ENCODE assay signal across 9 mouse cellular contexts in genomic region chr6:113911094-113911493, GRCm38 (mm10).
DNase-seq lines count a peak whose midpoint lies in the region; ATAC-seq and TF ChIP-seq lines count a peak whose summit lies in the region.
"Had no signal": no experiment of that assay in that cellular context is flagged by ENCODE, and none has a peak within 500 bp of the region (broad histone marks: within the 10 kb centered on the region; RNA-seq: fewer than 3 reads in every experiment).

No protein-coding gene starts in this region.

- H3K27ac ChIP-seq in intestine, postnatal 0 days (ENCODE audit: low read depth, low read length) = no peak overlapping the region
- H3K27ac ChIP-seq in intestine, embryonic 15.5 days = no peak overlapping the region
- H3K27ac ChIP-seq in bone marrow, adult 2 months (ENCODE audit: control insufficient read depth, insufficient read depth, low read depth, low read length, poor library complexity) = no peak overlapping the region

- H3K4me3 ChIP-seq in intestine, postnatal 0 days (ENCODE audit: low read depth, low read length) = no peak overlapping the region
- H3K4me3 ChIP-seq in intestine, embryonic 15.5 days (replicated peaks) = no peak overlapping the region
- H3K4me3 ChIP-seq in bone marrow, adult 2 months (replicated peaks; ENCODE audit: control insufficient read depth, low read depth, low read length) = no peak overlapping the region
- H3K4me3 ChIP-seq: myocyte had no signal

- no peak for TF ChIP-seq POLR2A in bone marrow, adult 2 months (IDR thresholded peaks at IDR 0.05; ENCODE audit: borderline replicate concordance, control insufficient read depth, low read depth, low read length)

- TF ChIP-seq CTCF in intestine, postnatal 0 days (IDR thresholded peaks at IDR 0.05; ENCODE audit: low read depth) = peak; percentile 52
- TF ChIP-seq CTCF in bone marrow, adult 2 months (IDR thresholded peaks at IDR 0.05; ENCODE audit: control insufficient read depth, insufficient read depth, low read length) = peak; percentile 34; the same call in 1 of the 2 replicates

- H3K27me3 ChIP-seq in intestine, postnatal 0 days (replicated peaks; ENCODE audit: control insufficient read depth, insufficient read depth, low read length) = no peaks in the 10 kb centered on the region
- H3K27me3 ChIP-seq in intestine, embryonic 15.5 days (replicated peaks) = no peaks in the 10 kb centered on the region
- no peaks in the 10 kb centered on the region for H3K27me3 ChIP-seq in splenic B cell, adult 2 months (ENCODE audit: control insufficient read depth, insufficient read depth, low read length, poor library complexity, severe bottlenecking)

- H3K9ac ChIP-seq in intestine, postnatal 0 days (ENCODE audit: low read depth, low read length) = no peak overlapping the region
- no peak overlapping the region for H3K9ac ChIP-seq in intestine, embryonic 15.5 days

- no peak overlapping the region for H3K4me2 ChIP-seq in intestine, postnatal 0 days (replicated peaks; ENCODE audit: low read depth)
- H3K4me2 ChIP-seq in intestine, embryonic 15.5 days (replicated peaks) = no peak overlapping the region

- peak; percentile 41 for DNase-seq in right cerebral cortex, postnatal 4 days
- no peak for DNase-seq in right cerebral cortex, adult 2 months (ENCODE audit: low spot score in 2 of 2)
- DNase-seq in splenic B cell, adult 2 months (ENCODE audit: low read depth, low spot score) = peak; percentile 1
- DNase-seq in adrenal gland, postnatal 10 days = no peak
- DNase-seq: lung, postnatal 4 days had no signal

- no peaks in the 10 kb centered on the region for H3K36me3 ChIP-seq in intestine, postnatal 0 days (ENCODE audit: control insufficient read depth, insufficient read depth)
- H3K36me3 ChIP-seq in intestine, embryonic 15.5 days = no peaks in the 10 kb centered on the region
- H3K36me3 ChIP-seq in splenic B cell, adult 2 months (ENCODE audit: control insufficient read depth, insufficient read depth, low read length, poor library complexity, severe bottlenecking) = no peaks in the 10 kb centered on the region

- no peak for ATAC-seq in intestine, postnatal 0 days
- no peak for ATAC-seq in intestine, embryonic 15.5 days

- 80% methylated on average over 16 of the region's 16 CpGs for WGBS in intestine, postnatal 0 days
- 76% methylated on average over 16 of the region's 16 CpGs for WGBS in intestine, embryonic 15.5 days
- WGBS in bone marrow, adult 2 months = 78% methylated on average over 16 of the region's 16 CpGs

- H3K4me1 ChIP-seq in intestine, postnatal 0 days (replicated peaks; ENCODE audit: control insufficient read depth, insufficient read depth, low read length) = no peaks in the 10 kb centered on the region
- H3K4me1 ChIP-seq in intestine, embryonic 15.5 days (replicated peaks) = no peaks in the 10 kb centered on the region
- no peaks in the 10 kb centered on the region for H3K4me1 ChIP-seq in bone marrow, adult 2 months (ENCODE audit: control insufficient read depth, insufficient read depth, low read length)

- no peaks in the 10 kb centered on the region for H3K9me3 ChIP-seq in intestine, postnatal 0 days (ENCODE audit: control insufficient read depth)
- H3K9me3 ChIP-seq in intestine, embryonic 15.5 days = no peaks in the 10 kb centered on the region

Comparison
In these comparisons a context has a peak if more than half of its experiments do, and no peak if none do; other contexts are left out.
1. DNase-seq: peak in right cerebral cortex, postnatal 4 days (single experiment) and splenic B cell, adult 2 months (single experiment); none in right cerebral cortex, adult 2 months (0 of 2) and adrenal gland, postnatal 10 days (single experiment).